Mouse (Mus musculus) liver, embryonic 15.5 days (tissue): ENCODE measurements around the gene Gls2. TPM values are rescaled to one million over a fixed set of nuclear protein-coding genes. Genes with fewer than 3 reads are reported as not detected.
"Not testable (repeated sequence)": the region's sequence is repeated elsewhere in the genome, so short reads cannot be mapped to it uniquely, and the experiment has no call there.

Source experiments
- ATAC-seq: fragments of 200-750 bp; cut with Nextera tagmentation; 2 replicates; pipeline ENCODE4 v1.8.0; 2017; ENCODE audit warnings: moderate number of reproducible peaks, mild to moderate bottlenecking, moderate library complexity; ENCODE audit not compliant: insufficient read depth
- H3K27ac ChIP-seq: fragments of 300-500 bp; sonication (generic); replicated peaks from 2 replicates; pipeline ENCODE4 v1.5.1; 2015; ENCODE audit warnings: mild to moderate bottlenecking, inconsistent platforms
- H3K27me3 ChIP-seq: fragments of 300-500 bp; sonication (generic); 2 replicates; pipeline ENCODE4 v1.6.1; 2015; ENCODE audit warnings: mild to moderate bottlenecking, inconsistent platforms
- H3K36me3 ChIP-seq: fragments of 300-500 bp; sonication (generic); replicated peaks from 2 replicates; pipeline ENCODE4 v1.6.1; 2015; ENCODE audit warnings: moderate library complexity, mild to moderate bottlenecking, inconsistent platforms
- H3K4me1 ChIP-seq: fragments of 300-500 bp; sonication (generic); replicated peaks from 2 replicates; pipeline ENCODE4 v1.6.1; 2015; ENCODE audit warnings: inconsistent platforms
- H3K4me2 ChIP-seq: fragments of 300-500 bp; sonication (generic); 2 replicates; pipeline ENCODE4 v1.6.1; 2015; ENCODE audit warnings: moderate library complexity, mild to moderate bottlenecking, inconsistent platforms
- H3K4me3 ChIP-seq: fragments of 300-500 bp; sonication (generic); replicated peaks from 2 replicates; pipeline ENCODE4 v1.5.1; 2015; ENCODE audit warnings: mild to moderate bottlenecking, inconsistent platforms
- H3K9ac ChIP-seq: fragments of 300-500 bp; sonication (generic); 2 replicates; pipeline ENCODE4 v1.6.1; 2015; ENCODE audit warnings: moderate library complexity, mild to moderate bottlenecking, inconsistent platforms
- H3K9me3 ChIP-seq: fragments of 300-500 bp; sonication (generic); replicated peaks from 2 replicates; pipeline ENCODE4 v1.6.1; 2016; ENCODE audit warnings: inconsistent platforms
- WGBS: fragments of 180-500 bp; shearing (Covaris S2); methylation state at CpG from one replicate; pipeline ENCODE4 v1.1.7; 2015; ENCODE audit warnings: mixed read lengths; ENCODE audit not compliant: insufficient replicate concordance; 5-methylcytosine and 5-hydroxymethylcytosine counted together
- polyA plus RNA-seq: library from polyadenylated mRNA; unstranded; fragments of >200 nt; fragmentation: Nextera tagmentation; extraction: Ambion mirVana; gene quantifications from 2 replicates; pipeline ENCODE4 v1.2.1, GENCODE M21; 2015

Gls2 gene
- polyA plus RNA-seq, 1 experiment from 2014 or later: 10.1 TPM

- Histone ChIP-seq H3K9me3 (no peaks in the 10 kb centered on the region), H3K27me3 (no peaks in the 10 kb centered on the region), H3K4me1 (peaks cover 30% of the 10 kb centered on the region), H3K9ac (no peak overlapping the region), H3K36me3 (no peaks in the 10 kb centered on the region), H3K27ac (no peak overlapping the region), H3K4me3 (no peak overlapping the region), H3K4me2 (no peak overlapping the region)
- 71% methylated on average over 4 of the region's 4 CpGs for whole genome bisulfite sequencing
- ATAC-seq: no peak
These were observed 16.9 kb upstream of the Gls2 start for GRCm38 (mm10) chr10:128177316-128177715.

- Histone ChIP-seq H3K9ac (0 out of 2 replicates have a peak within 1 kb of the TSS, but pooled peaks have one; percentile 25), H3K9me3 (no peaks in the 10 kb centered on the region), H3K36me3 (no peaks in the 10 kb centered on the region), H3K4me1 (peaks cover 18% of the 10 kb centered on the region), H3K4me3 (peak within 1 kb of the TSS; percentile 17), H3K27me3 (no peaks in the 10 kb centered on the region), H3K27ac (peak within 1 kb of the TSS; percentile 46), H3K4me2 (peak within 1 kb of the TSS; percentile 52)
- 3% methylated on average over 6 of the region's 6 CpGs for WGBS
- ATAC-seq: no peak
These were observed 14.3 kb upstream of the Gls2 start, which contains the start of gene Rbms2 for GRCm38 (mm10) chr10:128179989-128180388. Gene Rbms2, minus strand, starts transcription at chr10:128180297.

- no peak overlapping the region for H3K4me2 ChIP-seq
- H3K9ac ChIP-seq: no peak overlapping the region
- H3K4me3 ChIP-seq: no peak overlapping the region
- H3K9me3 ChIP-seq: no peaks in the 10 kb centered on the region
- H3K36me3 ChIP-seq: no peaks in the 10 kb centered on the region
- ATAC-seq: no peak
- WGBS: 82% methylated on average over 2 of the region's 2 CpGs
- H3K27ac ChIP-seq: no peak overlapping the region
- no peaks in the 10 kb centered on the region for H3K27me3 ChIP-seq
- H3K4me1 ChIP-seq: peaks cover 41% of the 10 kb centered on the region
These were observed 10.0 kb upstream of the Gls2 start for GRCm38 (mm10) chr10:128184296-128184695.

GRCm38 (mm10) chr10:128185277-128185940, 8.8 kb upstream of the Gls2 start:
- WGBS: 68% methylated on average over 6 of the region's 6 CpGs
- no peak overlapping the region for H3K4me3 ChIP-seq
- peaks cover 34% of the 10 kb centered on the region for H3K4me1 ChIP-seq
- no peaks in the 10 kb centered on the region for H3K27me3 ChIP-seq
- H3K9me3 ChIP-seq: no peaks in the 10 kb centered on the region
- no peak overlapping the region for H3K27ac ChIP-seq
- ATAC-seq: no peak
- H3K9ac ChIP-seq: no peak overlapping the region
- H3K36me3 ChIP-seq: no peaks in the 10 kb centered on the region
- no peak overlapping the region for H3K4me2 ChIP-seq

GRCm38 (mm10) chr10:128185959-128186358, 8.3 kb upstream of the Gls2 start:
- Histone ChIP-seq H3K27ac (no peak overlapping the region), H3K4me2 (no peak overlapping the region), H3K36me3 (no peaks in the 10 kb centered on the region), H3K9ac (no peak overlapping the region), H3K4me1 (peaks cover 34% of the 10 kb centered on the region), H3K4me3 (no peak overlapping the region), H3K9me3 (no peaks in the 10 kb centered on the region), H3K27me3 (0 out of 2 replicates have a peak, but pooled peaks cover 4% of the 10 kb centered on the region)
- peak; percentile 43; the same call in 1 of the 2 replicates for ATAC-seq
- WGBS: 51% methylated on average over 2 of the region's 2 CpGs

- peaks cover 34% of the 10 kb centered on the region for H3K4me1 ChIP-seq
- H3K4me2 ChIP-seq: peak overlapping the region; percentile 61
- WGBS: 39% methylated on average over 5 of the region's 5 CpGs
- 0 out of 2 replicates have a peak overlapping the region, but pooled peaks have one; percentile 8 for H3K9ac ChIP-seq
- H3K4me3 ChIP-seq: 0 out of 2 replicates have a peak overlapping the region, but pooled peaks have one; percentile 12
- peak; percentile 88 for ATAC-seq
- H3K9me3 ChIP-seq: no peaks in the 10 kb centered on the region
- peak overlapping the region; percentile 86 for H3K27ac ChIP-seq
- H3K36me3 ChIP-seq: no peaks in the 10 kb centered on the region
- peaks cover 11% of the 10 kb centered on the region; the same call in 1 of the 2 replicates for H3K27me3 ChIP-seq
These were observed 7.1 kb upstream of the Gls2 start for GRCm38 (mm10) chr10:128187181-128187605.

GRCm38 (mm10) chr10:128188242-128188877, 5.9 kb upstream of the Gls2 start:
- H3K9me3 ChIP-seq: no peaks in the 10 kb centered on the region
- H3K4me1 ChIP-seq: peaks cover 35% of the 10 kb centered on the region
- peak overlapping the region; percentile 86 for H3K27ac ChIP-seq
- no peak for ATAC-seq
- H3K9ac ChIP-seq: no peak overlapping the region
- H3K4me2 ChIP-seq: no peak overlapping the region
- H3K36me3 ChIP-seq: no peaks in the 10 kb centered on the region
- WGBS: 46% methylated on average over 2 of the region's 2 CpGs
- peaks cover 16% of the 10 kb centered on the region for H3K27me3 ChIP-seq
- H3K4me3 ChIP-seq: no peak overlapping the region

GRCm38 (mm10) chr10:128191472-128191871, 2.8 kb upstream of the Gls2 start:
- ATAC-seq: no peak
- WGBS: 23% methylated on average over 2 of the region's 2 CpGs
- no peak overlapping the region for H3K9ac ChIP-seq
- H3K4me1 ChIP-seq: peaks cover 40% of the 10 kb centered on the region
- peaks cover 47% of the 10 kb centered on the region for H3K27me3 ChIP-seq
- H3K4me2 ChIP-seq: no peak overlapping the region
- H3K9me3 ChIP-seq: no peaks in the 10 kb centered on the region
- no peaks in the 10 kb centered on the region for H3K36me3 ChIP-seq
- no peak overlapping the region for H3K4me3 ChIP-seq
- H3K27ac ChIP-seq: no peak overlapping the region

GRCm38 (mm10) chr10:128192030-128192766, 2.1 kb upstream of the Gls2 start:
- 70% methylated on average over 3 of the region's 3 CpGs for WGBS
- not testable (repeated sequence) for H3K4me2 ChIP-seq, H3K9ac ChIP-seq, H3K9me3 ChIP-seq, H3K4me3 ChIP-seq, H3K27ac ChIP-seq, H3K36me3 ChIP-seq, ATAC-seq
- H3K4me1 ChIP-seq: peaks cover 33% of the 10 kb centered on the region
- H3K27me3 ChIP-seq: peaks cover 54% of the 10 kb centered on the region

GRCm38 (mm10) chr10:128193113-128193512, 1.1 kb upstream of the Gls2 start:
- Histone ChIP-seq H3K9ac (no peak overlapping the region), H3K4me2 (0 out of 2 replicates have a peak overlapping the region, but pooled peaks have one; percentile 94), H3K27ac (no peak overlapping the region), H3K4me1 (peaks cover 24% of the 10 kb centered on the region), H3K36me3 (no peaks in the 10 kb centered on the region), H3K27me3 (peaks cover 55% of the 10 kb centered on the region), H3K4me3 (no peak overlapping the region), H3K9me3 (no peaks in the 10 kb centered on the region)
- no peak for ATAC-seq
- WGBS: 76% methylated on average over 6 of the region's 6 CpGs
